Mouse (Mus musculus) WW6 (cell line): ENCODE data around the gene Gfral.
"Not testable (repeated sequence)": the region's sequence is repeated elsewhere in the genome, so short reads cannot be mapped to it uniquely, and the experiment has no call there.

Experiments used
- DNase-seq: peaks from one replicate; pipeline ENCODE4 v3.0.0-alpha.2; 2013; ENCODE audit warnings: low read depth, low spot score

Gene Gfral

GRCm38 (mm10) chr9:76124249-76124648 lies 89.2 kb downstream of the Gfral start:
- no peak for DNase-seq

GRCm38 (mm10) chr9:76122888-76123287 lies 90.6 kb downstream of the Gfral start:
- not testable (repeated sequence) for DNase-seq
